Mouse (Mus musculus): ENCODE results near the gene Pxn.

Pxn gene

GRCm38 (mm10) chr5:115506454-115507201 lies at the start of gene Pxn:
Gene Pxn, plus strand, starts transcription at chr5:115506676.
- peak; percentile 94 to 100 for DNase-seq (ENCODE audit: low spot score in 2 of 2)

DNA sequence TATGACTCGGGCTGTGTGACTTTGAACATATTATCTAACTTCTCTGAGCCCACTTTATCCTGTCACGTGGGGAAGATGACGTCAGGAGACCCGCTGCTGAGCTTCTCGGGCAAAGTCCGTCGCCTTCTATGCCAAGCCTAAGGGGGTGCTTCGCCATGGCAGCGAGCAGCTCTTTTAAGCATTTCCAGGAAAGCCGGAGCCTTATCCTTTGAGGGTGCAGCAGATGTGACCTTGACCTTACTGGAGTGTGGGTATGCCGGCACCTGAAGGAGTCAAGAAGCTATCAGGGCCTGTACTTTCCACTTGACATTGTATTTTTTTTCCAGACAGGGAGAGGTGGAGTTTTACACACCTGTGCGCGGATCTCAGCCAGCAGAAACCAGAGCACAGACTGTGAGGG lies 47.6 kb upstream of the Pxn start:
- DNase-seq (ENCODE audit: low spot score in 2 of 2) = no peak

GRCm38 (mm10) chr5:115464408-115465115 lies 41.9 kb upstream of the Pxn start:
- DNase-seq (ENCODE audit: low spot score in 2 of 2) = no peak

DNA sequence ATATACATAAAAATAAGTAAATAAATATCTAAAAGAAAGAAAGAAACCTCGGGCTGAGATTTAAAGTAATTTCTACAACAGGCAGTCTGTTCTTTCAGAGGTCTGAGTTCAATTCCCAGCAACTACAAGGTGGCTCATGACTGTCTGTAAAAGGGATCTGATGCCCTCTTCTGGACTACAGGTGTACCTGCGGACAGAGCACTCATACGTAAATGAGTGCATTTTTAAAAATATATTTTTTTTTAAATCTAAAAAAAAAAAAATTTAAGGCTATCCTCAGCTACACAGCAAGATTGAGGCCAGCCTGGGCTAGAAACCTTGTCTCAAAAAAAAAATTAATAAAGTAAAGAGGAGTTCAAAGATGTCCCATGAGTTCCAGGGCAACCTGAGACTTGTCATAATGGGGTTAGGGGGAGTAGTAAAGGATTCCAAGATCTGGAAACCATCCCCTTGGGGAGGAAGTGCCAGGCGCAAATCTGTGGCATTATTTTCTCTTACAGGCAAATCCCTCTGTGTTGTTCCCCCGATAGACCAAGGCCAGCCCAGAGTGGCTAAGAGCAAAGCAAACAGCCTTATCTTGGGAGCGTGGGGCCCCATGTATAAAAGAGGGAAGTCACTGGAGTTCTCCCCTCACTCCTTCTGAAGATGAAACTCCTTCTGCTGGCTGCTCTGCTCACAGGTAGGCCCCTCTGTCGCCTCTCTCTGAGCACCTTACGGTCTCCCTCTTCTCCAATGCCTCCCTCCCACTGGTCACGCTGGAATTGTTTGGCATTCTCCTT lies 40.6 kb upstream of the Pxn start, which contains the start of gene Pla2g1b:
Gene Pla2g1b (plus strand): TSS at position 621 of the 779 bp plus-strand sequence.
- no peak for DNase-seq (ENCODE audit: low spot score in 2 of 2)

DNA sequence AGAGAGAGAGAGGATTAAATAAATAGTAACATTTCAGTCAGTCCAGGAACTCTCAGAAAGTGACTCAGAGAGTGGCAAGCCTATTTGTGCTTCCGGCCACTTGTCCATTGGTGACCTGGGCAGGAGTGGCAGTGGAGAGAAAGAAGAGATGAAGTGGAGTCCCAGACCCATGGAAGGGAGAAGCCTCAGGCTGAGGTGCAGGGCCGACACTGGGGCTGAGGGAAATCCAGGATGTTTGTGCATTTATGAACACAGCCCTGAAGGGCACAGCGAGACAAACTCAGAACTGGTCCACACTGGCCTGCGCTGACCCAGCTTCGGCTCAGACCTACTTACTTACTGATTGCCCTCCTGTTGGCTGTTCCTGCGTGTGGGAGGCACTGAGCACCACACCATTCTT lies 36.7 kb upstream of the Pxn start:
- no peak for DNase-seq (ENCODE audit: low spot score in 2 of 2)

DNA sequence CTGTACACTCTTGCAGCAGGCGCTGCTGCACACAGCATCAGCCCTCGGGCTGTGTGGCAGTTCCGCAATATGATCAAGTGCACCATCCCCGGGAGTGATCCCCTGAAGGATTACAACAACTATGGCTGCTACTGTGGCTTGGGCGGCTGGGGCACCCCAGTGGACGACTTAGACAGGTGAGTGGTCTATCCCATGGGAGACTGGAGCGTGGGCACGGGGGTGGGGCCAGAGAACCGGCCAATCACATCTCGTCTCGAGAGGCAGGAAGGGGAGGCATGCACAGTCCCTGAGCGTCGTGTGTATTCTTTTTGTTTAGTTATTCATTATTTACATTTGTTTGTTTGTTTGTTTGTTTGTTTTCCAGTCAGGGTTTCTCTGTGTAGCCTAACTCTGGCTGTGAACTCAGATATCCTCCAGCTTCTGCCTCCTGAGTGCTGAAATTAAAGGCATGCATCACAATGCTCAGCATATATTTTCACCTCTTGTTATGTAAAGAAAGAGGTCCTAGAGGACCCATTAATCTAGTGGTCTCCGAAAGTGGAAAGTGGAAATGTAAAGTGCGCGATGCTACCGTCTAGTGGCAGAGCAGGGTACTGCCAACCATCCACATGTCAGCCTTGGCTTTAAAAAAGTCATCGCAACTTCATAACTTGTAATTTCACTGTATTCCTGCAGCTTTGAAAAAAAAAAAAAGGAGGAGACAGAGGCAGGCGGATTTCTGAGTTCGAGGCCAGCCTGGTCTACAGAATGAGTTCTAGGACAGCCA lies 35.5 kb upstream of the Pxn start:
- peak; percentile 53 to 84 for DNase-seq (ENCODE audit: low spot score in 2 of 2)

DNA sequence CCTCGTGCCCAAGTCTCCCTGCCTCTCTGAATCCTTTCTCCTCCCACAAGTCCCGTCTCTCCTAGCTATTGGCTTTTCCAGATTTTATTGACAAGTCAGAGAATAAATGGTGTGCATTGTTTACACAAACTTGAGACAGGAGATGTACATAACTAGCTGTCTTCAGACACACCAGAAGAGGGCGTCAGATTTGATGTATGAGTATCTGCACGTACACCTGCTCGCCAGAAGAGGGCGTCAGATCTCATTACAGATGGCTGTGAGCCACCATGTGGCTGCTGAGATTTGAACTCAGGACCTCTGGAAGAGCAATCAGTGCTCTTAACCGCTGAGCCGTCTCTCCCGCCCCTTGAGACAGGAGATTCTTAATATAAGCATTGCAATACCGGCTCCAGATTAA lies 33.3 kb upstream of the Pxn start:
- DNase-seq (ENCODE audit: low spot score in 2 of 2) = no peak

DNA sequence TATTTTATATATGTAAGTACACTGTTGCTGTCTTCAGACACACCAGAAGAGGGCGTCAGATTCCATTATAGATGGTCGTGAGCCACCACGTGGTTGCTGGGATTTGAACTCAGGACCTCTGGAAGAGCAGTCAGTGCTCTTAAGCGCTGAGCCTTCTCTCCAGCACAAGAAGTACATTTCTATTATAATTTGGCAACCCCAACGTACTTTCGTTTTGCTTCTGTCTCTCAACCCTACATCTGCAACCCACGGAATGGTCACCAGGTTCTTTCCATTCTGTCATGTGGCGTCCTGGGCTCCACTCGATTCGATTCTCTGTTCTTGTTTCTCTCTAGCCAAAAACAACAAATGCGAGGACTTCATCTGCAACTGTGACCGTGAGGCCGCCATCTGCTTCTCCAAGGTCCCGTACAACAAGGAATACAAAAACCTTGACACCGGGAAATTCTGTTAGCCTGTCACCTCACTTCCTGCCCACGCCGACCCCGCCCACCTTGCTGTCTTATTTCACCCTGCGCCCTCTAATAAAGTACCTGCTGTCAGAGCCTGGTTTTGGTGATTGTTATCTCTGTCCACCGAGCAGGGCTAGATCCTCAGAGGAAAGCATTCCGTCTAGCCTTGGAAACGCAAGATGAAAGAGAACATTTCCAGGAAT lies 32.2 kb upstream of the Pxn start:
- DNase-seq (ENCODE audit: low spot score in 2 of 2) = no peak

GRCm38 (mm10) chr5:115475337-115476106 lies 31.0 kb upstream of the Pxn start:
- no peak for DNase-seq (ENCODE audit: low spot score in 2 of 2)

- DNase-seq (ENCODE audit: low spot score in 2 of 2) = no peak
Measured at GRCm38 (mm10) chr5:115476107-115476727, 30.3 kb upstream of the Pxn start.

DNA sequence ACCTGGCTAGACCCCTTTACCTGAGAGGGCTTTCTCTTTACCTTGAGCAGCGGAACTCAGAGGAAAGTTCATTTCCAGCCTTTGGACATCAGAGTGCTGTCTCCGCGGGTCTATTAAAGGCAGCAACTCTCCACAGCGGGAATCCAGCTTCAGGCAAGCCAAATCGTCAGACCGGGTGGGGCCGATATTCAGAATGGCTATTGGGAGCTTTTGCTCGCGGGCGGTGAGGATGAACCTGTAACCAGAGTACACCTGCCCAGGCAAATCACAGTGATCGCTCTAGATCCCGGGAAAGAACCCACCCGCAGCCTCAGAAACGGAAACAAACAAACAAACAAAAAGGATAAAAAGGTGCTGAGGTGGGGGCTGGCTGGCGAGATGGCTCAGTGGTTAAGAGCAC lies 26.9 kb upstream of the Pxn start:
- no peak for DNase-seq (ENCODE audit: low spot score in 2 of 2)

DNA sequence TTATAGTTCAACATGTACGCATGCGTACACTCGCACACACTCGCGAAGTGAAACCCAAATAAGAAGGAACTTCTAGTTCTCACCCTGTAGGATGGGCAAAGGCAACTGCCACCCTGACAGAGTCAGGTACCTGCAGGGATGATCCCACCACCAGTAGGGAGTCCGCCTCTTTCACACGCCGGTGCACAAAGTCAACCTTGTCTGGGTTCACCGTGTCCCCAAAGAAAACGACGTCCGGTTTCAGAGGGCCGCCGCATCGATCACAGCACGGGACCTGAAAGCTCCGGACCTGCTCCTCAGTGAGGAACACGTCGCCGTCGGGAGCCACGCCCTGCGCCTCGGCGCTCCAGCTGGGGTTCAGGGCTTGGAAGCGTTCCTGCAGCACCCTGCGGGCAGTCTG lies 26.4 kb upstream of the Pxn start:
- peak in 1 of 2 experiments; percentile 26 for DNase-seq (ENCODE audit: low spot score in 2 of 2)

GRCm38 (mm10) chr5:115482390-115483265 lies 23.8 kb upstream of the Pxn start:
- no peak for DNase-seq (ENCODE audit: low spot score in 2 of 2)

DNA sequence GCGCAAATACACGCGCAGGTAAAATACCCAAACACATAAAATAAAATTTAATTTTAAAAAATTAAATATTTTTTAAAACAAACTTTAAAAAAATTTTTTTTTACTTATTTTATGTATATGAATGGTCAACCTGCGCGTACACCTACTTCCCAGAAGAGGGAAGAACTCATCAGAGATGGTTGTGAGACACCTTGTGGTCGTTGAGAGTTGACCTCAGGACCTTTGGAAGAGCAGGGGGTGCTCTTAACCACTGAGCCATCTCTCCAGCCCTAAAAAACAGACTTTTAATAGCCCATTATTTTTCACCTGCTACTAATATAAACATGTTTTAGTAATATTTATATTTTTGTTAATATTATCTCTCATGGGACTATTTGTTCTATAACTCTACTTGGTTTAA lies 23.1 kb upstream of the Pxn start:
- no peak for DNase-seq (ENCODE audit: low spot score in 2 of 2)

DNA sequence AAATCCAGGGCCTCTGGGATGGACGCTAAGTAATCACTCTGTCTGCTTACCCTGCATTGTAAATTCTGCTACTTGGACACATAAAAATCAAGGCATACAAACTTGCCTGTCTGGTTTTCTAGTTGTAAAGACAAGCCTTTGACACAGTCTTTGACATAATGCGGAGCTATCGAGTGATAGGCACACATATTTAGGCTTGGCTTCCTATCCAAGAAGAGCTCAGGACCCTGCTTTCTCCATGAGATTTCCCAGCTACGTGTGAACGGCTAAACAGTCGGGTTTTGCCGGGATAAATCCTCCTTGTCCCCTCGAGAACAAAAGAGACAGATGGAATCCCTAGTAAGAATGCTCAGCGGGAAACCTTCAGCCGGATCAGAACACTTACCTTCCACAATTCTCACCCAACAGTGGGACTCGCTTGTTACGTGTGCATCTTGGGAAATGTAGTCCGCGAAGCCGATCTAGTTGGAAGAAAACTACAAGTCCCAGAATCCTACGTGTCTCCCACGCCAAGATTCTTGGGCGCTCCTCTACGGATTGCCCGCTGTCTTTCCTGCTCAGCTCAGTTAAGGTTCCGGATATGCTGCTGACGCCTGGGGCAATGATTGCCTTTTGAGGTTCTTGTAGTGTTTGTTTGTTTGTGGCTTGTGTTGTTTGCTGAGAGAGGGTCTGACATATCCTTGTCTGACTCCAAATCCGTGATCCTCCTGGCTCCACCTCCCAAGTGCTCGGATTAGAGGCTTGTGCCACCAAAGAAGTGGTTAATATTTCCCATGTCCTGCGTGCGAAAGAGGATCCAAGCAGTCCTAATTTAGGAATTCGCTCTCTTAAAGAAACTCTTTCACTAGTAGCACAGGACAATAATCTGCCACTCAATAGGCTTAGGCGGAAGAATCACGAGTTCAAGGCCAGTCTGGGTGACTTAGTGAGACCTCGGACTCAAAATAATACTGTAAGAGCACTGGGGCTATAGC lies 22.2 kb upstream of the Pxn start, which contains the start of gene Sirt4:
Gene Sirt4 (minus strand): TSS at position 779 of the 974 bp plus-strand sequence.
- DNase-seq (ENCODE audit: low spot score in 2 of 2) = peak; percentile 76 to 78

DNA sequence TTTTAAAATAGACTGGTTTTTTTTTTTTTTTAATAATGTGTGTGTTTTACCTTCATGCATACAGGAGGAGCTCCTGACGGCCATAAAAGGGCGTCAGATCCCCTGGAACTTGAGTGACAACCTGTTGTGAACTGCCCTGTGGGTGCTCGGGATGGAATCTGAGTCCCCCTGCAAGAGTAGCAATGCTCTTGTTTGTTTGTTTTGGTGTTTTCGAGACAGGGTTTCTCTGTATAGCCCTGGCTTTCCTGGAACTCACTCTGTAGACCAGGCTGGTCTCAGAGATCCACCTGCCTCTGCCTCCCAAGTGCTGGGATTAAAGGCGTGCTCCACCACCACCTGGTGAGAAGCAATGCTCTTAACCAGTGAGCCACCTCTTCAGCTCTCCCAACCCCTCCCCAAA lies 21.5 kb upstream of the Pxn start:
- no peak for DNase-seq (ENCODE audit: low spot score in 2 of 2)

- no peak for DNase-seq (ENCODE audit: low spot score in 2 of 2)
Measured at GRCm38 (mm10) chr5:115485489-115486205, 20.8 kb upstream of the Pxn start.
